Mouse (Mus musculus) embryonic facial prominence, embryonic 11.5 days (tissue): ENCODE data around the gene Ptpn23. TPM values are rescaled to one million over a fixed set of nuclear protein-coding genes. Genes with fewer than 3 reads are reported as not detected.

ENCODE experiments used
- ATAC-seq: fragments of 200-750 bp; cut with Nextera tagmentation; replicated peaks from 2 replicates; pipeline ENCODE4 v1.8.0; 2017; ENCODE audit warnings: low read depth; ENCODE audit not compliant: insufficient number of reproducible peaks, low FRiP score, low TSS enrichment
- DNase-seq: peaks from one replicate; pipeline ENCODE4 v3.0.0-alpha.2; 2015; ENCODE audit warnings: low spot score
- H3K27ac ChIP-seq: fragments of 300-500 bp; sonication (generic); replicated peaks from 2 replicates; pipeline ENCODE4 v1.5.1; 2014; ENCODE audit warnings: mild to moderate bottlenecking, low read depth, low read length, control low read depth
- H3K27me3 ChIP-seq: fragments of 300-500 bp; sonication (generic); 2 replicates; pipeline ENCODE4 v1.6.1; 2014; ENCODE audit warnings: mild to moderate bottlenecking, low read length, moderate library complexity, mixed read lengths; ENCODE audit not compliant: control insufficient read depth, insufficient read depth
- H3K36me3 ChIP-seq: fragments of 300-500 bp; sonication (generic); replicated peaks from 2 replicates; pipeline ENCODE4 v1.6.1; 2014; ENCODE audit warnings: low read depth, mild to moderate bottlenecking, low read length, moderate library complexity, mixed read lengths; ENCODE audit not compliant: control insufficient read depth, insufficient read depth
- H3K4me1 ChIP-seq: fragments of 300-500 bp; sonication (generic); 2 replicates; pipeline ENCODE4 v1.6.1; 2014; ENCODE audit warnings: low read length, mixed read lengths; ENCODE audit not compliant: control insufficient read depth, insufficient read depth
- H3K4me2 ChIP-seq: fragments of 300-500 bp; sonication (generic); 2 replicates; pipeline ENCODE4 v1.6.1; 2014; ENCODE audit warnings: low read depth, mild to moderate bottlenecking, control low read depth, low read length, moderate library complexity
- H3K4me3 ChIP-seq: fragments of 300-500 bp; sonication (generic); 2 replicates; pipeline ENCODE4 v1.5.1; 2014; ENCODE audit warnings: low read depth, low read length, control low read depth
- H3K9ac ChIP-seq: fragments of 300-500 bp; sonication (generic); replicated peaks from 2 replicates; pipeline ENCODE4 v1.6.1; 2014; ENCODE audit warnings: mild to moderate bottlenecking, control low read depth, low read length
- H3K9me3 ChIP-seq: fragments of 300-500 bp; sonication (generic); replicated peaks from 2 replicates; pipeline ENCODE4 v1.6.1; 2016; ENCODE audit warnings: mild to moderate bottlenecking, low read length, inconsistent platforms, mixed read lengths; ENCODE audit not compliant: control insufficient read depth
- WGBS: fragments of 180-500 bp; shearing (Covaris S2); extraction: QIAGEN DNeasy Blood & Tissue Kit; methylation state at CpG from one replicate; pipeline ENCODE4 v1.1.7; 2014; 5-methylcytosine and 5-hydroxymethylcytosine counted together
- polyA plus RNA-seq: library from polyadenylated mRNA; unstranded; fragments of >200 nt; fragmentation: Nextera tagmentation; extraction: Ambion mirVana; gene quantifications from 2 replicates; pipeline ENCODE4 v1.2.1, GENCODE M21; 2014

Ptpn23 gene
- polyA plus RNA-seq, result 11.0 and 14.6 TPM in 2 replicates

GRCm38 (mm10) chr9:110408099-110408773 is at the start of gene Ptpn23:
TSS of gene Ptpn23 (minus strand) at chr9:110408213.
- Histone ChIP-seq H3K4me3 (peak within 1 kb of the TSS; percentile 73), H3K27ac (peak within 1 kb of the TSS; percentile 22), H3K4me1 (no peaks in the 10 kb centered on the region), H3K9ac (peak within 1 kb of the TSS; percentile 79), H3K4me2 (peak within 1 kb of the TSS; percentile 83), H3K27me3 (no peaks in the 10 kb centered on the region), H3K36me3 (no peaks in the 10 kb centered on the region), H3K9me3 (no peaks in the 10 kb centered on the region)
- under 1% methylated on average over 39 of the region's 39 CpGs for WGBS
- DNase-seq (peak; percentile 99), ATAC-seq (peak; percentile 91)

GRCm38 (mm10) chr9:110452523-110452922 is 44.5 kb upstream of the Ptpn23 start:
- WGBS, result 74% methylated on average over 3 of the region's 3 CpGs

GRCm38 (mm10) chr9:110448857-110449617 is 41.0 kb upstream of the Ptpn23 start:
- no peaks in the 10 kb centered on the region for H3K36me3 ChIP-seq
- peak; percentile 95 for DNase-seq
- H3K4me2 ChIP-seq, result no peak overlapping the region
- peak; percentile 85 for ATAC-seq
- no peaks in the 10 kb centered on the region for H3K27me3 ChIP-seq
- no peak overlapping the region for H3K27ac ChIP-seq
- H3K4me1 ChIP-seq, result no peaks in the 10 kb centered on the region; the same call in 1 of the 2 replicates
- no peak overlapping the region for H3K4me3 ChIP-seq
- H3K9ac ChIP-seq, result no peak overlapping the region
- no peaks in the 10 kb centered on the region for H3K9me3 ChIP-seq
- WGBS, result 32% methylated on average over 11 of the region's 11 CpGs

More at GRCm38 (mm10) chr9:110452523-110452922, 44.5 kb upstream of the Ptpn23 start:
- ATAC-seq, result no peak
- no peak for DNase-seq
- no peak overlapping the region for H3K4me2 ChIP-seq
- no peaks in the 10 kb centered on the region for H3K27me3 ChIP-seq
- H3K9ac ChIP-seq, result no peak overlapping the region
- H3K36me3 ChIP-seq, result no peaks in the 10 kb centered on the region
- no peak overlapping the region for H3K4me3 ChIP-seq
- H3K27ac ChIP-seq, result no peak overlapping the region
- H3K9me3 ChIP-seq, result no peaks in the 10 kb centered on the region
- no peaks in the 10 kb centered on the region; the same call in 1 of the 2 replicates for H3K4me1 ChIP-seq

GRCm38 (mm10) chr9:110448356-110448755 is 40.3 kb upstream of the Ptpn23 start:
- H3K9ac ChIP-seq, result no peak overlapping the region
- H3K9me3 ChIP-seq, result no peaks in the 10 kb centered on the region
- no peak overlapping the region for H3K27ac ChIP-seq
- 84% methylated on average over 15 of the region's 15 CpGs for WGBS
- ATAC-seq (peak; percentile 39; the same call in 1 of the 2 replicates), DNase-seq (no peak)
- H3K4me1 ChIP-seq, result no peaks in the 10 kb centered on the region; the same call in 1 of the 2 replicates
- H3K36me3 ChIP-seq, result no peaks in the 10 kb centered on the region
- H3K4me2 ChIP-seq, result no peak overlapping the region
- no peaks in the 10 kb centered on the region for H3K27me3 ChIP-seq
- no peak overlapping the region for H3K4me3 ChIP-seq

GRCm38 (mm10) chr9:110440559-110440958 is 32.5 kb upstream of the Ptpn23 start:
- no peak overlapping the region for H3K4me3 ChIP-seq
- no peaks in the 10 kb centered on the region for H3K9me3 ChIP-seq
- H3K4me1 ChIP-seq, result no peaks in the 10 kb centered on the region
- no peak for DNase-seq
- 94% methylated on average over 6 of the region's 6 CpGs for WGBS
- no peaks in the 10 kb centered on the region for H3K36me3 ChIP-seq
- no peak overlapping the region for H3K27ac ChIP-seq
- no peak for ATAC-seq
- H3K27me3 ChIP-seq, result no peaks in the 10 kb centered on the region
- no peak overlapping the region for H3K4me2 ChIP-seq
- no peak overlapping the region for H3K9ac ChIP-seq

GRCm38 (mm10) chr9:110440049-110440448 is 32.0 kb upstream of the Ptpn23 start:
- ATAC-seq, result no peak
- Histone ChIP-seq H3K4me2 (no peak overlapping the region), H3K27me3 (no peaks in the 10 kb centered on the region), H3K4me1 (no peaks in the 10 kb centered on the region), H3K9me3 (no peaks in the 10 kb centered on the region), H3K27ac (no peak overlapping the region), H3K9ac (no peak overlapping the region), H3K36me3 (no peaks in the 10 kb centered on the region), H3K4me3 (no peak overlapping the region)
- DNase-seq, result no peak
- 67% methylated on average over 5 of the region's 5 CpGs for WGBS

- Histone ChIP-seq H3K27me3 (no peaks in the 10 kb centered on the region), H3K36me3 (no peaks in the 10 kb centered on the region), H3K4me1 (no peaks in the 10 kb centered on the region), H3K4me2 (no peak overlapping the region), H3K27ac (no peak overlapping the region), H3K9me3 (no peaks in the 10 kb centered on the region), H3K9ac (no peak overlapping the region), H3K4me3 (no peak overlapping the region)
- 92% methylated on average over 11 of the region's 11 CpGs for WGBS
- ATAC-seq (no peak), DNase-seq (no peak)
Measured at GRCm38 (mm10) chr9:110436041-110436440, 28.0 kb upstream of the Ptpn23 start.

GRCm38 (mm10) chr9:110433045-110433444 is 25.0 kb upstream of the Ptpn23 start:
- DNase-seq, result no peak
- no peaks in the 10 kb centered on the region for H3K4me1 ChIP-seq
- no peak for ATAC-seq
- H3K4me2 ChIP-seq, result no peak overlapping the region
- 95% methylated on average over 2 of the region's 2 CpGs for WGBS
- H3K27ac ChIP-seq, result no peak overlapping the region
- peaks cover 2% of the 10 kb centered on the region; the same call in 1 of the 2 replicates for H3K36me3 ChIP-seq
- H3K27me3 ChIP-seq, result no peaks in the 10 kb centered on the region
- no peak overlapping the region for H3K9ac ChIP-seq
- no peaks in the 10 kb centered on the region for H3K9me3 ChIP-seq
- H3K4me3 ChIP-seq, result no peak overlapping the region
